Mouse (Mus musculus) 416B (cell line): Measurements from ENCODE around the gene Itgb2.

ENCODE experiments used
- DNase-seq: peaks from one replicate; pipeline ENCODE4 v3.0.0; 2011; ENCODE audit warnings: low read depth

Gene Itgb2

GRCm38 (mm10) chr10:77587091-77587775 lies 57.2 kb downstream of the Itgb2 start:
- DNase-seq = no peak

GRCm38 (mm10) chr10:77588036-77588435 lies 58.0 kb downstream of the Itgb2 start:
- DNase-seq = no peak

- no peak for DNase-seq
Measured at GRCm38 (mm10) chr10:77589117-77589516, 59.1 kb downstream of the Itgb2 start.

GRCm38 (mm10) chr10:77589749-77590148 lies 59.7 kb downstream of the Itgb2 start:
- DNase-seq = no peak

- peak; percentile 70 for DNase-seq
Measured at GRCm38 (mm10) chr10:77590812-77591211, 60.8 kb downstream of the Itgb2 start.

- no peak for DNase-seq
Measured at GRCm38 (mm10) chr10:77591546-77591945, 61.5 kb downstream of the Itgb2 start.

GRCm38 (mm10) chr10:77596060-77596459 lies 66.0 kb downstream of the Itgb2 start:
- DNase-seq = no peak

- no peak for DNase-seq
Measured at GRCm38 (mm10) chr10:77603021-77603420, 73.0 kb downstream of the Itgb2 start.

- DNase-seq = no peak
Measured at GRCm38 (mm10) chr10:77604111-77604510, 74.1 kb downstream of the Itgb2 start.

- no peak for DNase-seq
Measured at GRCm38 (mm10) chr10:77604958-77605357, 74.9 kb downstream of the Itgb2 start.

- peak; percentile 86 for DNase-seq
Measured at GRCm38 (mm10) chr10:77605368-77605767, 75.3 kb downstream of the Itgb2 start.

GRCm38 (mm10) chr10:77605908-77606826 lies 76.1 kb downstream of the Itgb2 start, which contains the start of the genes Sumo3 and Gm49325:
Gene Sumo3 (plus strand): TSS chr10:77606097.
Gene Gm49325 (plus strand): TSS chr10:77606197.
- DNase-seq = peak; percentile 94

GRCm38 (mm10) chr10:77606855-77607254 lies 76.8 kb downstream of the Itgb2 start:
- DNase-seq = peak; percentile 46

GRCm38 (mm10) chr10:77607441-77607840 lies 77.4 kb downstream of the Itgb2 start:
- DNase-seq = no peak

- DNase-seq = no peak
Measured at GRCm38 (mm10) chr10:77608589-77608988, 78.5 kb downstream of the Itgb2 start.

- no peak for DNase-seq
Measured at GRCm38 (mm10) chr10:77610221-77610961, 80.3 kb downstream of the Itgb2 start.

- DNase-seq = no peak
Measured at GRCm38 (mm10) chr10:77613409-77613808, 83.4 kb downstream of the Itgb2 start.
